Mouse (Mus musculus) embryonic facial prominence, embryonic 13.5 days (tissue): ENCODE data around the gene Adrb1. TPM values are rescaled to one million over a fixed set of nuclear protein-coding genes. Genes with fewer than 3 reads are reported as not detected.
A peak's percentile ranks its signal among the peaks of the same experiment; 100 is the strongest.

ENCODE experiments used
- ATAC-seq: fragments of 200-750 bp; cut with Nextera tagmentation; 2 replicates; pipeline ENCODE4 v1.8.0; 2017; ENCODE audit warnings: low read depth; ENCODE audit not compliant: insufficient number of reproducible peaks, insufficient read depth, low FRiP score, low TSS enrichment
- H3K27ac ChIP-seq: fragments of 300-500 bp; sonication (generic); 2 replicates; pipeline ENCODE4 v1.5.1; 2015; ENCODE audit warnings: moderate library complexity, mild to moderate bottlenecking, inconsistent platforms
- H3K27me3 ChIP-seq: fragments of 300-500 bp; sonication (generic); 2 replicates; pipeline ENCODE4 v1.6.1; 2015; ENCODE audit warnings: mild to moderate bottlenecking, inconsistent platforms
- H3K36me3 ChIP-seq: fragments of 300-500 bp; sonication (generic); 2 replicates; pipeline ENCODE4 v1.6.1; 2015; ENCODE audit warnings: mild to moderate bottlenecking, inconsistent platforms
- H3K4me1 ChIP-seq: fragments of 300-500 bp; sonication (generic); 2 replicates; pipeline ENCODE4 v1.6.1; 2015; ENCODE audit warnings: inconsistent platforms
- H3K4me2 ChIP-seq: fragments of 300-500 bp; sonication (generic); 2 replicates; pipeline ENCODE4 v1.6.1; 2015; ENCODE audit warnings: moderate library complexity, mild to moderate bottlenecking, inconsistent platforms
- H3K4me3 ChIP-seq: fragments of 300-500 bp; sonication (generic); 2 replicates; pipeline ENCODE4 v1.5.1; 2015; ENCODE audit warnings: mild to moderate bottlenecking, inconsistent platforms
- H3K9ac ChIP-seq: fragments of 300-500 bp; sonication (generic); 2 replicates; pipeline ENCODE4 v1.6.1; 2015; ENCODE audit warnings: mild to moderate bottlenecking, inconsistent platforms
- H3K9me3 ChIP-seq: fragments of 300-500 bp; sonication (generic); 2 replicates; pipeline ENCODE4 v1.6.1; 2016; ENCODE audit warnings: inconsistent platforms
- WGBS: fragments of 180-500 bp; shearing (Covaris S2); methylation state at CpG from one replicate; pipeline ENCODE4 v1.1.7; 2015; ENCODE audit warnings: mixed read lengths; 5-methylcytosine and 5-hydroxymethylcytosine counted together
- polyA plus RNA-seq: library from polyadenylated mRNA; unstranded; fragments of >200 nt; fragmentation: Nextera tagmentation; extraction: Ambion mirVana; gene quantifications from 2 replicates; pipeline ENCODE4 v1.2.1, GENCODE M21; 2015

Adrb1 gene
- polyA plus RNA-seq, 1 experiment from 2014 or later, result 1.8 TPM

DNA sequence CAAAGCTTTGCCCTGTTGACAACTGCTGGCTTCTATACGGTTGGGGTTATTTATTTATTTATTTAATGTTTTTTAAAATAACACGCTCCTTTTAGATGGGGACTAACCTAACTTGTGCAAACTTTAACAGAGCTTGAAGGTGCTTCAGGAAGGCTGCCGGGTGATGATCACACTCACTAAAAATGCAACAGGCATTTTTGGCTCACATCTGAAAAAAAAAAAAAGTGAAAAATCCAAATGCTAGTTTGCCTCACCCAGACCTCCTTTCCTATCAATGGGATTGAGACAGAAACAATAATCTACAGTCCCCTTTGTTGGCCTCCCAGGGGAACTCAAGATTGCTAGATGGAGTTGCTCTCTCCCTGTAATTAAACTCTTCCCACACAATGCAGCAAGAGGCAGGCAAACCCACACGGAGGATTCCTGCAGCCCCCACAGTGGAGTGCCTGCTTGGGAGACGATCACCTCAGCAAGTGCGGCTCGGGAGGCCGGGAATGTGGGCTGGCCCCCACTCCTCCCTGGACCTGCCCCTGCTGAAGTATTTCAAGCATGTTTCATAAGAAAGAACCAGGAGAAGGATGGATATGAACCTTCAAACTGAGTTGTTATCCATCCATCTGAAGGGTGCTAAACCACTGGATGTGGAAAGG, 16.8 kb upstream of the Adrb1 start:
- Histone ChIP-seq H3K27me3 (no peaks in the 10 kb centered on the region), H3K9ac (no peak overlapping the region), H3K36me3 (no peaks in the 10 kb centered on the region), H3K4me1 (peaks cover 20% of the 10 kb centered on the region), H3K9me3 (no peaks in the 10 kb centered on the region), H3K27ac (no peak overlapping the region), H3K4me3 (no peak overlapping the region), H3K4me2 (no peak overlapping the region)
- no peak for ATAC-seq
- WGBS, result 35% methylated on average over 8 of the region's 8 CpGs

DNA sequence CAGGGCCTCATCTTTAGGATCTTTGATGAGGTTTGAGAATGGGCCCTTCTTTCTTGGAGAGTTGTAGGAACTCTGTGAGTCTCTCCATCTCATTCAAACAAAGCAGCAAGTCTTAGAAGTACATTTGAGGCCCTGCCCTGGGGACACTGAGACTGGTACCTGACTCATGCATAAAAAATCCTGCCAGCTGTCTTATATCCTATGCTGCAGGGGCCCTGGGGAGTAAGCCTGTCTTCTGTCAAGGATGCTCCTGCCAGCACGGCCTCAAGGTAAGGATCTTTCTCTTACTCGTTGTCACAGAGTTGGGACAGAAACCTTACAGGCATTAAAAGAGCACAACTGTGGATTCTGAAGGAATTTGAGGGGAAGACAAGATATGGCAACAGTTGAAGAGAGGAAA, 13.2 kb upstream of the Adrb1 start:
- no peak for ATAC-seq

DNA sequence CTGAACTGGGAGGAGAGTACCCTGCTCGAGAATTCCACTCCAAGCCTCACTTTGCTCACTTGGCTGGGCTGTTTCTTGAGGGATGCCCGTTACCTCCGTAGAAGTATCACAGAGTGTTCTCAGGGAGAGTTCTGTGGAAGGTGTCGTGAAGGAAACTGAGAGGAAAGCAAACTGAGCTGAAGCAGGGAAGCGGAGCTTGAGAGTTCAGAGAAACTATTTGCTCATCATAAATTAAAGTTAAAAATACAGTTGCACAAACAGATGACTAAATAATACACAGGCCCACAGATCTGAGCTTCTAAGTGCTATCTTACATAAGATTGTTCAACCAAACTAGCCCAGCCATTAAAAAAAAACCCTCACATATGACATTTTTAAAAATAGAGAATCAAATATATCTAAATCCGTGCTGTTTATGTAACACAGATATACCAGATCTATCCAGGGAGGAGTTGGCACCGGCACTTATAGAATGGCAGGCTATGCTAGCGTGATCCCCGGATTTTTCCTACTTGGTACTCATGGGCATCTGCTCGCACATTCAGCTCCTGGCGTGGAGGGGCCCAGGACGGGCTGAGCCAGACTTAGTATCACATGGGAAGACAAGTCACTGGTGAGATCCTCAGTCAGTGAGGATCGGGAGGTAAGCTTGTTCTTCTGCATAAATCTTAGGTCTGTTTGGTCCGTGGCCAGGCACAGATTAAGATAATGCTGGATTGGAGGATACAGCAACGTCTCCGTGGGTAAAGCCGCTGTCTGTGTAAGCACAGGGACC, 11.7 kb upstream of the Adrb1 start:
- Histone ChIP-seq H3K4me2 (no peak overlapping the region), H3K9me3 (no peaks in the 10 kb centered on the region), H3K27me3 (no peaks in the 10 kb centered on the region), H3K9ac (no peak overlapping the region), H3K36me3 (no peaks in the 10 kb centered on the region), H3K27ac (no peak overlapping the region), H3K4me3 (no peak overlapping the region), H3K4me1 (peaks cover 14% of the 10 kb centered on the region)
- 79% methylated on average over 17 of the region's 17 CpGs for WGBS
- ATAC-seq, result no peak

More for the DNA sequence above, 13.2 kb upstream of the Adrb1 start:
- Histone ChIP-seq H3K9me3 (no peaks in the 10 kb centered on the region), H3K9ac (no peak overlapping the region), H3K36me3 (no peaks in the 10 kb centered on the region), H3K27ac (no peak overlapping the region), H3K4me2 (no peak overlapping the region), H3K4me3 (no peak overlapping the region), H3K4me1 (peaks cover 13% of the 10 kb centered on the region), H3K27me3 (no peaks in the 10 kb centered on the region)
- WGBS, result 35% methylated on average over 2 of the region's 2 CpGs

DNA sequence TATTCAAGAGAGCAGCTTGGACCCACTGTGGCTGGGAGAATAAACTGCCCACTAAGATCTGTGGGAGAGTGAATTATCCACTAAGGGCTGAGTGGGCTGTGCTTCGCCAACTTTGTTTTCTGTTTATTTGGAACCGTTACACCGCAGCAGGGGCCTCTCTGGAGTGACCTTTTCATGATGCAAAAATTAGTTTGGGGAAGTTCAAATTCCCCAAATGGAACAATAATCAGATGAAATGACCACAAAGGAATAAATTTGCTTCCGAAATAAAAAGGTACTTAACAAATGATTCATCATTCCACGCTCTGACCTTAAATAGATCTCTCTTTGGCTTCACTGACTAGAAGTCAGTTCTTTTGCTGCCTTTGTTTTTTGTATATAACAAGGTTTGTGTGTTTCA, 8.4 kb upstream of the Adrb1 start:
- WGBS, result 90% methylated on average over 5 of the region's 5 CpGs
- no peak for ATAC-seq
- Histone ChIP-seq H3K9ac (no peak overlapping the region), H3K4me2 (no peak overlapping the region), H3K4me1 (peaks cover 9% of the 10 kb centered on the region), H3K9me3 (no peaks in the 10 kb centered on the region), H3K27me3 (peaks cover 8% of the 10 kb centered on the region; the same call in 1 of the 2 replicates), H3K36me3 (no peaks in the 10 kb centered on the region), H3K27ac (no peak overlapping the region), H3K4me3 (no peak overlapping the region)

DNA sequence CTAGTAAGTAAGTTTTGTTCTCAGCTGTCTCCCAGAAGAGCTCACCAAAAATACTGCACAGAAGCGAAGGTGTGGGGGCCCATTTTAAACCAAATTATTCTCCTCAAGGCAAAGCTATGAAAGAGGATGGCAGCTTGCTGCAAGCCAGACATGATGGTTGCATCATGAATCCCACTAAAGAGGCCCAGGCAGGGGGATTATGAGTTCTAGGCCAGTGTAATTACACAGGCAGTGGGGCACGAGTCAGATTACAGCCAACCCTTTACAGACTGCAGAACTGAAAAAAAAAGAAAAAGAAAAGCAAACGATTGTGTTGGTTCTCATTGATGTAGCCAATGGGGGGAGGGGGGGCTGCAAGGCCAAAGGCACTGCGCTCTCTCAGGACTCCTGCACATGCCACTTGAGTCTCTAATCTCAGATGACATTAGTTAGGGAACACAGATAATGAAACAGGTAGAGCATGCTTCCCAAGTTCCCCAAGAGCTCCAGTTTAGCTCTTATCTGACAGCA, 7.3 kb upstream of the Adrb1 start:
- Histone ChIP-seq H3K4me2 (no peak overlapping the region), H3K9ac (no peak overlapping the region), H3K27ac (no peak overlapping the region), H3K4me3 (no peak overlapping the region), H3K4me1 (peaks cover 5% of the 10 kb centered on the region), H3K9me3 (no peaks in the 10 kb centered on the region), H3K27me3 (peaks cover 18% of the 10 kb centered on the region), H3K36me3 (no peaks in the 10 kb centered on the region)
- ATAC-seq, result no peak
- 17% methylated on average over 4 of the region's 4 CpGs for WGBS

DNA sequence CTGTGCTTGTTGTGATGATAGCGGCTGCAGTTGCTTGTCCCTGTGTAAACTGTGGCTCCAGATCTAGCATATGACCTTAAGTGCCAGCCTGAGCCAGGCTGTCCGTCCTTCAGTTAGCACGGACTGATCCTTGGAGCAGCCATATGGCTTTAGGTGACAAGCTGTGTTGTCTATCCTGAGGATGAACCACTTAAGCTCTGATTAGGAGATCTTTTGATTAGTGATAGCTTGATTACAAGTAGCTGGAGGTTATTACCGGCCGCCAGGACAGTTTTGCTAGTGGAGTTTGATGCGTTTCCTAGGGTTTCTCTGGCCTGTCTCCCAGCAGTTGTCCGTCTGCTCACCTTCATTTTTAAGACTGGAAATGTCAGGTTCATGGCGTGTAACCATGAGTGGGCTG, 4.0 kb upstream of the Adrb1 start:
- Histone ChIP-seq H3K4me1 (peaks cover 30% of the 10 kb centered on the region), H3K4me3 (no peak overlapping the region), H3K4me2 (no peak overlapping the region), H3K27ac (no peak overlapping the region), H3K9me3 (no peaks in the 10 kb centered on the region), H3K36me3 (no peaks in the 10 kb centered on the region), H3K9ac (no peak overlapping the region), H3K27me3 (peaks cover 51% of the 10 kb centered on the region)
- WGBS, result 59% methylated on average over 8 of the region's 8 CpGs
- ATAC-seq, result no peak

DNA sequence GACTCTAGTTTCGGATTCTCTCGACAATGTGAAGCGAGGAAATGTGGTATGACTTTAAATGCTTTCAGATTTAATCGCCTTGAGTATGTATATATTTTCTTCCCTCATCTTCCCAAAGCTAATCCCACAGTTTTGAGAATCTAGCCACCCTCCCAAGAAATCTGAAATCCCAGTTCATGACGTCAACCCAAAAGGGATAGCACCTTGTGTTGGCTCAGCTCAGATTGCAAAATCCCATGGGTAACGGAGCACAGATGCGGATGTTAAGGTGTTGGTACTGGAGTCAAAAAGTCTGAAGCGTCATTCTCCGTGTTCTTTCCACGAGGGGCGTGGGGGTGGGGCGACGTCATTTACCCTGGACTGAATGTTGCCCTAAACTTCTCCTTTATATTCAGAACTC, 1.1 kb upstream of the Adrb1 start:
- Histone ChIP-seq H3K4me1 (peaks cover 34% of the 10 kb centered on the region), H3K9me3 (no peaks in the 10 kb centered on the region), H3K27ac (no peak overlapping the region), H3K9ac (peak overlapping the region; percentile 75), H3K4me3 (peak overlapping the region; percentile 61), H3K27me3 (peaks cover 77% of the 10 kb centered on the region), H3K36me3 (no peaks in the 10 kb centered on the region), H3K4me2 (peak overlapping the region; percentile 98)
- ATAC-seq, result no peak
- 20% methylated on average over 13 of the region's 13 CpGs for WGBS

DNA sequence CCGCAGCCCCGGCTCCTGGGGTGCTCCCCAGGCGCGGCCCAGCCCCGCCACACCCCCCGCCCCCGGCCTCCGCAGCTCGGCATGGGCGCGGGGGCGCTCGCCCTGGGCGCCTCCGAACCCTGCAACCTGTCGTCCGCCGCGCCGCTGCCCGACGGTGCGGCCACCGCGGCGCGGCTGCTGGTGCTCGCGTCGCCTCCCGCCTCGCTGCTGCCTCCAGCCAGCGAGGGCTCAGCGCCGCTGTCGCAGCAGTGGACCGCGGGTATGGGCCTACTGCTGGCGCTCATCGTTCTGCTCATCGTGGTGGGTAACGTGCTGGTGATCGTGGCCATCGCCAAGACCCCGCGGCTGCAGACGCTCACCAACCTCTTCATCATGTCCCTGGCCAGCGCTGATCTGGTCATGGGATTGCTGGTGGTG, 300 bp downstream of the Adrb1 start:
- H3K9ac ChIP-seq, result peak overlapping the region; percentile 75
- H3K9me3 ChIP-seq, result no peaks in the 10 kb centered on the region
- no peak overlapping the region for H3K27ac ChIP-seq
- peak overlapping the region; percentile 98 for H3K4me2 ChIP-seq
- ATAC-seq, result no peak
- no peaks in the 10 kb centered on the region for H3K36me3 ChIP-seq
- H3K4me3 ChIP-seq, result peak overlapping the region; percentile 61
- under 1% methylated on average over 45 of the region's 48 CpGs for WGBS
- H3K27me3 ChIP-seq, result peaks cover 86% of the 10 kb centered on the region
- peaks cover 39% of the 10 kb centered on the region for H3K4me1 ChIP-seq

DNA sequence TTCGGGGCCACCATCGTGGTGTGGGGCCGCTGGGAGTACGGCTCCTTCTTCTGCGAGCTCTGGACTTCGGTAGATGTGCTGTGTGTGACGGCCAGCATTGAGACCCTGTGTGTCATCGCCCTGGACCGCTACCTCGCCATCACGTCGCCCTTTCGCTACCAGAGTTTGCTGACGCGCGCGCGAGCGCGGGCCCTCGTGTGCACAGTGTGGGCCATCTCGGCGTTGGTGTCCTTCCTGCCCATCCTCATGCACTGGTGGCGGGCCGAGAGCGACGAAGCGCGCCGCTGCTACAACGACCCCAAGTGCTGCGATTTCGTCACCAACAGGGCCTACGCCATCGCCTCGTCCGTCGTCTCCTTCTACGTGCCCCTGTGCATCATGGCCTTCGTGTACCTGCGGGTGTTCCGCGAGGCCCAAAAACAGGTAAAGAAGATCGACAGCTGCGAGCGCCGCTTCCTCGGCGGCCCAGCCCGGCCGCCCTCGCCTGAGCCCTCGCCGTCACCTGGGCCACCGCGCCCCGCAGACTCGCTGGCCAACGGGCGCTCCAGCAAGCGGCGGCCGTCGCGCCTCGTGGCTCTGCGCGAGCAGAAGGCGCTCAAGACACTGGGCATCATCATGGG, 822 bp downstream of the Adrb1 start:
- 1% methylated on average over 69 of the region's 69 CpGs for WGBS
- H3K4me1 ChIP-seq, result peaks cover 43% of the 10 kb centered on the region
- H3K4me3 ChIP-seq, result peak overlapping the region; percentile 61
- H3K9me3 ChIP-seq, result no peaks in the 10 kb centered on the region
- H3K9ac ChIP-seq, result peak overlapping the region; percentile 75
- no peaks in the 10 kb centered on the region for H3K36me3 ChIP-seq
- H3K4me2 ChIP-seq, result peak overlapping the region; percentile 98
- no peak overlapping the region for H3K27ac ChIP-seq
- peaks cover 85% of the 10 kb centered on the region for H3K27me3 ChIP-seq
- ATAC-seq, result no peak

DNA sequence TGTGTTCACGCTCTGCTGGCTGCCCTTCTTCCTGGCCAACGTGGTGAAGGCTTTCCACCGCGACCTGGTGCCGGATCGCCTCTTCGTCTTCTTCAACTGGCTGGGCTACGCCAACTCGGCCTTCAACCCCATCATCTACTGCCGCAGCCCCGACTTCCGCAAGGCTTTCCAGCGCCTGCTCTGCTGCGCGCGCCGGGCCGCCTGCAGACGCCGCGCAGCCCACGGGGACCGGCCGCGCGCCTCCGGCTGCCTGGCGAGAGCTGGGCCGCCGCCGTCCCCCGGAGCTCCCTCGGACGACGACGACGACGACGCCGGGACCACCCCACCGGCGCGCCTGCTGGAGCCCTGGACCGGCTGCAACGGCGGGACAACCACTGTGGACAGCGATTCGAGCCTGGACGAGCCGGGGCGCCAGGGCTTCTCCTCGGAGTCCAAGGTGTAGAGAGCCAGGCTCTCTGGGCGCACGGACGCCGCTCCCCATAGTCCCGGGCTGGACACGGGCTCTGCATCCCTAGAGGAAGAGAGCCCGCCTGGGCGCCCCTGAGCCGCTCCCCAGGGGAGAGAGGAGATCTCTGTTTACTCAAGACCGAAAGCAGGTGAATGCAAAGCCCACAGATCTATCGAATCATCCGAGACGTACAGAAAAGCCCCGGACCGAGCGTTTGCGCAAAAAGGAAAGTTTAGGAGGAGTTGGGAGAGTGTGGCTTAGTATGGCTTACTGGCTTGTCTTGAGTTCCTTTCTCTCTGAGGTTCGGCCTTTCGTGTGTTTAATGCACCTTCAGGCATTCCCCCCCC, 1.5 kb downstream of the Adrb1 start:
- WGBS, result under 1% methylated on average over 71 of the region's 71 CpGs
- Histone ChIP-seq H3K9ac (peak overlapping the region; percentile 75), H3K27ac (no peak overlapping the region)

DNA sequence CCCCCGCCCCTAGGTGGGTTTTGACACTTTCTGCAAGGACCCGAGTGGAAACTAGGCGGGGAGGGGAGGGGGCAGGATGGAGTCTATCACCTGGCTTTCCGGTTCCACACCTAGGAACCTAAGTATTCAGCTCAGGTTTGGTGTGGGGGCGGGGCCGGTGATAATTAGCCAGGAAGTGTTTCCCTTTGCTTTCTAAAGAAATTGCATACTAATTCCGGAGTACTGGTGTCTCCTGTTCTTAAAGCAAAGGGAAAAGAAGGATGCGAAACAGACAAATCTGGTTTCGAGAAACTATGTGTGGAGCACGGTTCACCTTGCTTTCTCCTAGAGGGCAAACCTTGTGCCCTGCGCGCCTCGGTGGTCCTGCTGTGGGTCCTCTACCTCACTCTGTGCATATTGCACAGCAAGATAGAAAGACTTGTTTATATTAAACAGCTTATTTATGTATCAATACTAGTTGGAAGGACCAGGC, 2.2 kb downstream of the Adrb1 start:
- peak overlapping the region; percentile 75; the same call in 1 of the 2 replicates for H3K9ac ChIP-seq
- ATAC-seq, result no peak
- H3K27ac ChIP-seq, result no peak overlapping the region
- peak overlapping the region; percentile 61 for H3K4me3 ChIP-seq
- H3K36me3 ChIP-seq, result no peaks in the 10 kb centered on the region
- H3K4me2 ChIP-seq, result peak overlapping the region; percentile 98
- no peaks in the 10 kb centered on the region for H3K9me3 ChIP-seq
- WGBS, result 5% methylated on average over 13 of the region's 13 CpGs
- peaks cover 50% of the 10 kb centered on the region for H3K4me1 ChIP-seq
- peaks cover 79% of the 10 kb centered on the region for H3K27me3 ChIP-seq

More for the DNA sequence above, 1.5 kb downstream of the Adrb1 start:
- Histone ChIP-seq H3K4me1 (peaks cover 50% of the 10 kb centered on the region), H3K27me3 (peaks cover 81% of the 10 kb centered on the region), H3K4me3 (peak overlapping the region; percentile 61), H3K4me2 (peak overlapping the region; percentile 98), H3K36me3 (no peaks in the 10 kb centered on the region), H3K9me3 (no peaks in the 10 kb centered on the region)
- no peak for ATAC-seq
